Mouse (Mus musculus) embryonic facial prominence, embryonic 13.5 days (tissue): ENCODE data around the gene Cyp1a2. TPM values are rescaled to one million over a fixed set of nuclear protein-coding genes. Genes with fewer than 3 reads are reported as not detected.

Source experiments
- ATAC-seq: fragments of 200-750 bp; cut with Nextera tagmentation; 2 replicates; pipeline ENCODE4 v1.8.0; 2017; ENCODE audit warnings: low read depth; ENCODE audit not compliant: insufficient number of reproducible peaks, insufficient read depth, low FRiP score, low TSS enrichment
- H3K27ac ChIP-seq: fragments of 300-500 bp; sonication (generic); 2 replicates; pipeline ENCODE4 v1.5.1; 2015; ENCODE audit warnings: moderate library complexity, mild to moderate bottlenecking, inconsistent platforms
- H3K27me3 ChIP-seq: fragments of 300-500 bp; sonication (generic); 2 replicates; pipeline ENCODE4 v1.6.1; 2015; ENCODE audit warnings: mild to moderate bottlenecking, inconsistent platforms
- H3K36me3 ChIP-seq: fragments of 300-500 bp; sonication (generic); 2 replicates; pipeline ENCODE4 v1.6.1; 2015; ENCODE audit warnings: mild to moderate bottlenecking, inconsistent platforms
- H3K4me1 ChIP-seq: fragments of 300-500 bp; sonication (generic); 2 replicates; pipeline ENCODE4 v1.6.1; 2015; ENCODE audit warnings: inconsistent platforms
- H3K4me2 ChIP-seq: fragments of 300-500 bp; sonication (generic); 2 replicates; pipeline ENCODE4 v1.6.1; 2015; ENCODE audit warnings: moderate library complexity, mild to moderate bottlenecking, inconsistent platforms
- H3K4me3 ChIP-seq: fragments of 300-500 bp; sonication (generic); 2 replicates; pipeline ENCODE4 v1.5.1; 2015; ENCODE audit warnings: mild to moderate bottlenecking, inconsistent platforms
- H3K9ac ChIP-seq: fragments of 300-500 bp; sonication (generic); 2 replicates; pipeline ENCODE4 v1.6.1; 2015; ENCODE audit warnings: mild to moderate bottlenecking, inconsistent platforms
- H3K9me3 ChIP-seq: fragments of 300-500 bp; sonication (generic); 2 replicates; pipeline ENCODE4 v1.6.1; 2016; ENCODE audit warnings: inconsistent platforms
- WGBS: fragments of 180-500 bp; shearing (Covaris S2); methylation state at CpG from one replicate; pipeline ENCODE4 v1.1.7; 2015; ENCODE audit warnings: mixed read lengths; 5-methylcytosine and 5-hydroxymethylcytosine counted together
- polyA plus RNA-seq: library from polyadenylated mRNA; unstranded; fragments of >200 nt; fragmentation: Nextera tagmentation; extraction: Ambion mirVana; gene quantifications from 2 replicates; pipeline ENCODE4 v1.2.1, GENCODE M21; 2015

Cyp1a2 gene
- polyA plus RNA-seq, 1 experiment from 2014 or later, result not detected

DNA sequence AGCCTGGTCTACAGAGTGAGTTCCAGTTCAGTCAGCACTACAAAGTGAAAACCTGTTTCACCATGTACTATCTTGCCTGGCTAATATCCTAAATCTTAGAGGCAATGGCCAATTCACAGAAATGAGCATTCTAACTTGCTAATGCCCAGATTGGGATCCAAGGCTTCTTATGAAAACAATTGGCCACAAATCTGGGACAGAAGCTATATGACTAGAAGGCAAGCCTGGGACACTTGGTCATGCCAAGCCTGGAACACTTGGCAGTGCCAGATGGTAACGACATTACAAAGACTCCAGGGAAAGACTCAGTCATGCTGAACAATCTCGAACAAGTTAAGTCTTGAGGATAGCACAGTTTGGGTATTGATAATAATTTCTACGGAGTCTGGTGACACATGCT is 23.0 kb upstream of the Cyp1a2 start:
- H3K27me3 ChIP-seq, result no peaks in the 10 kb centered on the region
- no peaks in the 10 kb centered on the region for H3K9me3 ChIP-seq
- no peak overlapping the region for H3K4me2 ChIP-seq
- H3K4me3 ChIP-seq, result no peak overlapping the region
- no peak for ATAC-seq
- no peak overlapping the region for H3K9ac ChIP-seq
- WGBS, result 68% methylated on average over 3 of the region's 3 CpGs
- H3K4me1 ChIP-seq, result peaks cover 10% of the 10 kb centered on the region
- H3K27ac ChIP-seq, result no peak overlapping the region
- no peaks in the 10 kb centered on the region; the same call in 1 of the 2 replicates for H3K36me3 ChIP-seq

DNA sequence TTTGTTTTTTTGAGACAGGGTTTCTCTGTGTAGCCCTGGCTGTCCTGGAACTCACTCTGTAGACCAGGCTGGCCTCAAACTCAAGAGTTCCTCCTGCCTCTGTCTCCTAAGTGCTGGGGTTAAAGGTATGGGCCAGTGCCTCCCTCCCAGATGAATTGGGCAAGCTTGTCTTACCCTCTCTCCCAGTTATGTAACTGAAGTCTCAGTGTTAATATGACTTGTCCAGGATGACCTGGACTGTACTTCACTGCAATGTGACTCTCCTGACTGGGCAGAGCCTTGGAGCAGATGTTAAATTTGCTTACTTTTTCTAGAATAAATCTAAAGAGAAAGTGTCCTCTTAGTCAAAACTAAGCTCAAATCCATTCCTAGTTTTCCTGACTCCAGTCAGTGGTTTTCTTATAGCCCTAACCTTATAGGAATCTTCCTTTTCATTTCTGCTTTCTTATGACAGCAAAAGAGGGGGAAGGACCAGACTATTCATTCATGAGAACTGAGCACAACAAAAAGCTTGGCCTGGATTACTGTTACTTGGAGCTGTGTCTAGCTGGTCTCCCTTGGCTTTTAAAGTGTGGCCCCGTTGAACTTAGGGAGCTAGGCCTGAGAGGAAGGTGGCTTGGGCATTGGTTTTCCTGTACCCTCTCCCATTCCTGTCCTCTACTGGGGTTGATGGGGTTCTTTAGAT is 15.1 kb upstream of the Cyp1a2 start:
- H3K4me2 ChIP-seq, result no peak overlapping the region
- H3K9ac ChIP-seq, result no peak overlapping the region
- peaks cover 14% of the 10 kb centered on the region for H3K4me1 ChIP-seq
- ATAC-seq, result no peak
- no peak overlapping the region for H3K4me3 ChIP-seq
- H3K36me3 ChIP-seq, result no peaks in the 10 kb centered on the region
- no peak overlapping the region for H3K27ac ChIP-seq
- no peaks in the 10 kb centered on the region for H3K9me3 ChIP-seq
- H3K27me3 ChIP-seq, result peaks cover 48% of the 10 kb centered on the region
- 61% methylated on average over 1 of the region's 1 CpGs for WGBS

GRCm38 (mm10) chr9:57697380-57697779 is 13.9 kb upstream of the Cyp1a2 start:
- Histone ChIP-seq H3K27me3 (peaks cover 49% of the 10 kb centered on the region), H3K9me3 (no peaks in the 10 kb centered on the region), H3K27ac (no peak overlapping the region), H3K9ac (no peak overlapping the region), H3K4me1 (peaks cover 14% of the 10 kb centered on the region), H3K4me3 (no peak overlapping the region), H3K36me3 (no peaks in the 10 kb centered on the region), H3K4me2 (no peak overlapping the region)
- WGBS, result 9% methylated on average over 4 of the region's 4 CpGs
- no peak for ATAC-seq

- no peaks in the 10 kb centered on the region for H3K9me3 ChIP-seq
- ATAC-seq, result no peak
- H3K4me1 ChIP-seq, result peaks cover 14% of the 10 kb centered on the region
- peak overlapping the region; percentile 60 for H3K9ac ChIP-seq
- H3K4me3 ChIP-seq, result peak overlapping the region; percentile 48
- peaks cover 49% of the 10 kb centered on the region for H3K27me3 ChIP-seq
- H3K27ac ChIP-seq, result no peak overlapping the region
- H3K36me3 ChIP-seq, result no peaks in the 10 kb centered on the region
- whole genome bisulfite sequencing, result 1% methylated on average over 42 of the region's 42 CpGs
- H3K4me2 ChIP-seq, result peak overlapping the region; percentile 89
These were observed 13.1 kb upstream of the Cyp1a2 start for GRCm38 (mm10) chr9:57696380-57697285.

DNA sequence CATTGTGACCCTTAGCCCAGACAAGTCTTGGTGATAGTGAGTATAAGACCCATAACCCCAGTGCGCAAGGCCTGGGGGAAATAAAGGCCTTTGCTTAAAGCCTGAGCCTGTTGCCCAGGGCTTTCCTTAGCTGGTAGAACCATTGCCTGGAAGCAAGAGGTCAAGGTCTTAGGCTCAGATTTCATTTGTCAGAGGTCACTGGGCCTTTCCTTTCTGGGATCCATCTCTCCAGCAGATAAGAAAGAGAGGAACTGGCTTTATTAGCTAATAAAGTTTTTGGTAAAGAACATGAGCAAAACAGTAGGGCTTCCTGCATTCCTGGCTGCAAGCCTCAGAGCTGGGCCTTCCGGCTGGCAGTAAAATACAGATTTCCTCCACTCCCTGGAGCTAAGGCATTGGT is 10.6 kb upstream of the Cyp1a2 start:
- Histone ChIP-seq H3K9me3 (no peaks in the 10 kb centered on the region), H3K4me2 (no peak overlapping the region), H3K4me3 (no peak overlapping the region), H3K27me3 (peaks cover 49% of the 10 kb centered on the region), H3K27ac (no peak overlapping the region), H3K9ac (no peak overlapping the region), H3K36me3 (no peaks in the 10 kb centered on the region), H3K4me1 (peaks cover 14% of the 10 kb centered on the region)
- WGBS, result 79% methylated on average over 2 of the region's 2 CpGs
- ATAC-seq, result no peak

DNA sequence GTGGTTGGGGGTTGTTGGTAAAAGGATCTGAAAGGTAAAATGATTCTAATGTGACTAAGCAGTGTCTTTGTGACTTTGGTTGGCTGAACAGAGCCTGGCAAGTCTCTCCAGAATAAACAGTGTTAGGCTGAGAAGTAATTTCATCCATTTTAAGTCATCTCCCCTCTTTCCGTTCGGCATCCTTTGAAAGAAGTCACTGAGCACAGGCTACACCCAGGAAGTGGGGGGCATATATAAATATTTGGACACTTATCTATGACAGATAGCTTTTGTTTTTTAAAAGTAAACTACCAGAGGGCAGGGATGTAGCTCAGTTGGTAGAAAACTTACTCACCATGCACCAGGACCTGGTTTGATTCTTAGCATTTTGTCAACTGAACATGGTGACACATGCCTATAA is 5.1 kb upstream of the Cyp1a2 start:
- Histone ChIP-seq H3K27ac (no peak overlapping the region), H3K4me1 (no peaks in the 10 kb centered on the region), H3K9ac (no peak overlapping the region), H3K36me3 (no peaks in the 10 kb centered on the region), H3K4me2 (no peak overlapping the region), H3K4me3 (no peak overlapping the region), H3K9me3 (no peaks in the 10 kb centered on the region), H3K27me3 (peaks cover 1% of the 10 kb centered on the region; the same call in 1 of the 2 replicates)
- WGBS, result 84% methylated on average over 2 of the region's 2 CpGs
- ATAC-seq, result no peak

DNA sequence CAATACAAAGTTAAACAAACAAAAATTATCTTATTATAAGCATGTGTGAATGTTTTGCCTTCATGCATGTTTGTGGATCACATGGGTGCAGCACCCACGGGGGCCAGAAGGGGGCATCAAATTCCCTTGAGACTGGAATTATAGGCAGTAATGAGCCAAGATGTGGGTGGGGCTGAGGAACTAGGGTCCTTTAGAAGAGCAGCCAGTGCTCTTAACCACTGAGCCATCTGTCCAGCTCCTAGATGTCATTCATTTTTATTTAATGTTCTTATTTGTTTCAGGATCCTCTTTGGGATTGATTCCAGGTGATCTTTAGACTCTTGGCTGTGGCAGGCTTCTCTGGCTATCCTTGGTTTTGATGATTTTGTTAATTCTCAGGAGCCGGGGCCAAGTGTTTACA is 4.7 kb upstream of the Cyp1a2 start:
- Histone ChIP-seq H3K4me1 (no peaks in the 10 kb centered on the region), H3K27me3 (no peaks in the 10 kb centered on the region), H3K36me3 (no peaks in the 10 kb centered on the region), H3K27ac (no peak overlapping the region), H3K4me2 (no peak overlapping the region), H3K9ac (no peak overlapping the region), H3K4me3 (no peak overlapping the region), H3K9me3 (no peaks in the 10 kb centered on the region)
- no peak for ATAC-seq
- WGBS, result 49% methylated on average over 2 of the region's 2 CpGs

DNA sequence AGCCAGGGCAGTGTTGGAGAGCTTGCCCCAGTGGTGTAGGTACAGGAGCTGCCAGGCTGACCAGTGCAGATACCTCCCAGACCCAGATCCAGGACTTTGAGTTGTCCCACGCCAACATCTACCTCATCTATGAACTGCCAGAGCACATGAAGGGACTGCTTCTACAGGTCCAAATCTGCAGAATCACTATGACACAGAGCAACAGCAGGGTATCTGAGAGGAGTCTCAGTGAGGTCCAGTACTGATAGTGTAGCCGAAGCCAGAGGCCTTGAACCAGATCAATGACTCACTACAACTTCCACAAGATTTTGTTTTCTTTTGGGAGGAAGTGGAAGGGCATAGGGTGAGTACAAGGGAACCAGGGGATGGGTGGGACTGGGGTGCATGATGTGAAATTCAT is 4.2 kb upstream of the Cyp1a2 start, which contains the start of gene Cyp1a1:
Gene Cyp1a1 (plus strand): TSS at position 178 of the 400 bp plus-strand sequence.
- 90% methylated on average over 2 of the region's 2 CpGs for WGBS
- no peaks in the 10 kb centered on the region for H3K27me3 ChIP-seq
- no peak within 1 kb of the TSS for H3K4me3 ChIP-seq
- no peaks in the 10 kb centered on the region for H3K4me1 ChIP-seq
- H3K9me3 ChIP-seq, result no peaks in the 10 kb centered on the region
- H3K27ac ChIP-seq, result no peak within 1 kb of the TSS
- H3K9ac ChIP-seq, result no peak within 1 kb of the TSS
- no peak within 1 kb of the TSS for H3K4me2 ChIP-seq
- H3K36me3 ChIP-seq, result no peaks in the 10 kb centered on the region
- ATAC-seq, result no peak

GRCm38 (mm10) chr9:57686011-57686410 is 2.5 kb upstream of the Cyp1a2 start:
- Histone ChIP-seq H3K27me3 (no peaks in the 10 kb centered on the region), H3K4me3 (no peak overlapping the region), H3K9ac (no peak overlapping the region), H3K27ac (no peak overlapping the region), H3K4me1 (no peaks in the 10 kb centered on the region), H3K36me3 (no peaks in the 10 kb centered on the region), H3K9me3 (no peaks in the 10 kb centered on the region), H3K4me2 (no peak overlapping the region)
- ATAC-seq, result no peak
- 85% methylated on average over 5 of the region's 5 CpGs for WGBS

DNA sequence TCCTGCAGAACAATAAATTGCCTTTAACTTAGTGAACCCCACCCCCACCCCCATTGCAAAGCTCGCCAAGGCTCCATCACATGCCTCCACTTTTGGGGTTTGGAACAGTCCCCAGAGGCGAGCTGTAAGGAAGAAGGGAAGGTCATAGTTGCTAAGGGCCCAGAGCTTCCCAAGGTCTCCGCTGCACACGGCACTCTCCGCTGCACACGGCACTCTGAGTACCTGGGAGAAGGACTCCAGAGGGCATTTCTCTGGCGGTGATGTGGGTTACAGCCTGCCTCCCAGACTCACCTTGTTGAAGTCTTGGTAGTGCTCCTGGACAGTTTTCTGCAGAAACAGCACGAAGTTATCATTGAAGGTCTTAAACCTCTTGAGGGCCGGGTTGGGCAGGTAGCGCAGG is 2.1 kb downstream of the Cyp1a2 start:
- no peaks in the 10 kb centered on the region for H3K27me3 ChIP-seq
- ATAC-seq, result no peak
- H3K36me3 ChIP-seq, result no peaks in the 10 kb centered on the region
- no peak overlapping the region for H3K27ac ChIP-seq
- 79% methylated on average over 10 of the region's 10 CpGs for WGBS
- H3K4me1 ChIP-seq, result no peaks in the 10 kb centered on the region
- H3K4me3 ChIP-seq, result no peak overlapping the region
- no peaks in the 10 kb centered on the region for H3K9me3 ChIP-seq
- no peak overlapping the region for H3K4me2 ChIP-seq
- H3K9ac ChIP-seq, result no peak overlapping the region

- no peak for ATAC-seq
- no peak overlapping the region for H3K27ac ChIP-seq
- H3K9ac ChIP-seq, result no peak overlapping the region
- WGBS, result 85% methylated on average over 5 of the region's 5 CpGs
- no peaks in the 10 kb centered on the region for H3K4me1 ChIP-seq
- H3K27me3 ChIP-seq, result no peaks in the 10 kb centered on the region
- no peaks in the 10 kb centered on the region for H3K9me3 ChIP-seq
- H3K36me3 ChIP-seq, result no peaks in the 10 kb centered on the region
- H3K4me3 ChIP-seq, result no peak overlapping the region
- H3K4me2 ChIP-seq, result no peak overlapping the region
These were observed 12.0 kb downstream of the Cyp1a2 start for GRCm38 (mm10) chr9:57671500-57671899.

- Histone ChIP-seq H3K27ac (no peak overlapping the region), H3K27me3 (no peaks in the 10 kb centered on the region), H3K9me3 (no peaks in the 10 kb centered on the region), H3K4me1 (no peaks in the 10 kb centered on the region), H3K4me3 (no peak overlapping the region), H3K36me3 (no peaks in the 10 kb centered on the region), H3K4me2 (no peak overlapping the region), H3K9ac (no peak overlapping the region)
- no peak for ATAC-seq
- 85% methylated on average over 4 of the region's 4 CpGs for WGBS
These were observed 12.5 kb downstream of the Cyp1a2 start for GRCm38 (mm10) chr9:57671037-57671436.
